Mouse (Mus musculus) CH12.LX (cell line): ENCODE results near the gene Mbd5. TPM values are rescaled to one million over a fixed set of nuclear protein-coding genes. Genes with fewer than 3 reads are reported as not detected.
A peak's percentile ranks its signal among the peaks of the same experiment; 100 is the strongest.

Experiments used
- DNase-seq: peaks from one replicate; pipeline ENCODE4 v3.0.0-alpha.2; 2013; ENCODE audit errors: extremely low read depth
- H3K27ac ChIP-seq: 2 replicates; pipeline ENCODE4 v1.5.1; 2012; ENCODE audit warnings: low read depth, mild to moderate bottlenecking, control low read depth, moderate library complexity; ENCODE audit not compliant: insufficient read depth
- H3K27me3 ChIP-seq: replicated peaks from 2 replicates; pipeline ENCODE3; 2012; ENCODE audit warnings: inconsistent platforms
- H3K36me3 ChIP-seq, 2 experiments: replicated peaks in 1 of 2; 2 replicates each; pipeline versions ENCODE3 to v1.6.1; 2012; ENCODE audit warnings: inconsistent platforms in 1 of 2, low read length in 1 of 2, mild to moderate bottlenecking in 1 of 2, mixed read lengths in 1 of 2, moderate library complexity in 1 of 2; ENCODE audit not compliant: control insufficient read depth in 1 of 2, insufficient read depth in 1 of 2
- H3K4me1 ChIP-seq, 2 experiments: 2 replicates each; pipeline ENCODE4 v1.6.1; 2012; ENCODE audit warnings: inconsistent platforms in 1 of 2, moderate library complexity in 1 of 2; ENCODE audit not compliant: insufficient read depth in 2 of 2, control insufficient read depth in 1 of 2
- H3K4me2 ChIP-seq: 2 replicates; pipeline ENCODE4 v1.6.1; 2012; ENCODE audit warnings: low read depth, mild to moderate bottlenecking, control low read depth; ENCODE audit not compliant: poor library complexity, insufficient read depth, severe bottlenecking
- H3K4me3 ChIP-seq, 3 experiments: fragments of 150-350 bp in 1 of 3; sonication (generic) in 1 of 3; replicated peaks in 1 of 3; 2 replicates each; pipeline versions ENCODE3 to v1.5.1; 2011 to 2012; ENCODE audit warnings: low read depth in 2 of 3, low read length in 2 of 3, mild to moderate bottlenecking in 2 of 3, moderate library complexity in 2 of 3, control low read depth in 1 of 3, improper control_type of control experiment in 1 of 3, inconsistent platforms in 1 of 3, mixed read lengths in 1 of 3; ENCODE audit not compliant: poor library complexity in 1 of 3
- H3K79me2 ChIP-seq: replicated peaks from 2 replicates; pipeline ENCODE4 v1.6.1; 2012; ENCODE audit warnings: mild to moderate bottlenecking, moderate library complexity; ENCODE audit not compliant: control insufficient read depth, poor library complexity, insufficient read depth, severe bottlenecking; ENCODE audit errors: extremely low read depth
- H3K9ac ChIP-seq: 2 replicates; pipeline ENCODE4 v1.6.1; 2012; ENCODE audit warnings: low read depth, mild to moderate bottlenecking, control low read depth, moderate library complexity; ENCODE audit not compliant: insufficient read depth
- H3K9me3 ChIP-seq: replicated peaks from 2 replicates; pipeline ENCODE3; 2012; ENCODE audit warnings: low read length, inconsistent platforms, mixed read lengths
- CHD1 ChIP-seq: IDR thresholded peaks from 2 replicates; pipeline ENCODE4 v1.6.1; 2012; ENCODE audit warnings: low read depth, low read length, improper control_type of control experiment, inconsistent platforms
- CTCF ChIP-seq, 2 experiments: IDR thresholded peaks in 1 of 2; conservative IDR thresholded peaks in 1 of 2; 2 replicates each; pipeline ENCODE4 v1.5.1; 2011 to 2012; ENCODE audit warnings: low read depth in 2 of 2, low read length in 2 of 2, improper control_type of control experiment in 1 of 2, inconsistent platforms in 1 of 2, mild to moderate bottlenecking in 1 of 2, moderate library complexity in 1 of 2
- ELF1 ChIP-seq: IDR thresholded peaks from 2 replicates; pipeline ENCODE4 v1.6.1; 2014; ENCODE audit warnings: low read depth, mild to moderate bottlenecking, inconsistent platforms, low read length, improper control_type of control experiment
- JUN ChIP-seq: IDR thresholded peaks from 2 replicates; pipeline ENCODE4 v1.6.1; 2011; ENCODE audit warnings: low read depth, mild to moderate bottlenecking, low read length, improper control_type of control experiment, moderate library complexity; ENCODE audit not compliant: insufficient read depth
- JUND ChIP-seq: conservative IDR thresholded peaks from 2 replicates; pipeline ENCODE4 v1.6.1; 2011; ENCODE audit warnings: low read depth, low read length, improper control_type of control experiment
- KAT2A ChIP-seq: IDR thresholded peaks from 2 replicates; pipeline ENCODE4 v1.6.1; 2012; ENCODE audit warnings: low read length, improper control_type of control experiment, inconsistent platforms; ENCODE audit not compliant: insufficient replicate concordance
- MAX ChIP-seq: IDR thresholded peaks from 2 replicates; pipeline ENCODE4 v1.6.1; 2011; ENCODE audit warnings: low read length, improper control_type of control experiment
- MXI1 ChIP-seq: IDR thresholded peaks from 2 replicates; pipeline ENCODE4 v1.6.1; 2011; ENCODE audit warnings: mild to moderate bottlenecking, low read depth, low read length, improper control_type of control experiment
- NRF1 ChIP-seq: IDR thresholded peaks from 2 replicates; pipeline ENCODE4 v1.6.1; 2014; ENCODE audit warnings: low read depth, mild to moderate bottlenecking, inconsistent platforms, low read length, improper control_type of control experiment, moderate library complexity
- RAD21 ChIP-seq: IDR thresholded peaks from 2 replicates; pipeline ENCODE4 v1.6.1; 2011; ENCODE audit warnings: low read depth, mild to moderate bottlenecking, low read length, improper control_type of control experiment, moderate library complexity
- RCOR1 ChIP-seq: conservative IDR thresholded peaks from 2 replicates; pipeline ENCODE4 v1.6.1; 2012; ENCODE audit warnings: low read depth, mild to moderate bottlenecking, inconsistent platforms, low read length, improper control_type of control experiment
- SIN3A ChIP-seq: IDR thresholded peaks from 2 replicates; pipeline ENCODE4 v1.6.1; 2012; ENCODE audit warnings: low read length, improper control_type of control experiment, inconsistent platforms
- TBP ChIP-seq: conservative IDR thresholded peaks from 2 replicates; pipeline ENCODE4 v1.6.1; 2011; ENCODE audit warnings: low read depth, low read length, improper control_type of control experiment
- UBTF ChIP-seq: IDR thresholded peaks from 2 replicates; pipeline ENCODE4 v1.6.1; 2012; ENCODE audit warnings: low read depth, mild to moderate bottlenecking, inconsistent platforms, low read length, improper control_type of control experiment, moderate library complexity
- USF2 ChIP-seq: conservative IDR thresholded peaks from 2 replicates; pipeline ENCODE4 v1.6.1; 2011; ENCODE audit warnings: low read depth, low read length, improper control_type of control experiment
- ZC3H11A ChIP-seq: IDR thresholded peaks from 2 replicates; pipeline ENCODE4 v1.6.1; 2012; ENCODE audit warnings: low read depth, mild to moderate bottlenecking, inconsistent platforms, low read length, improper control_type of control experiment
- dilution Hi-C: fragments of 300-500 bp; cut with MboI; formaldehyde crosslinking; loops from 2 replicates; pipeline ENCODE4 v1.14.3; 2020; ENCODE audit warnings: low sequenced_read_pairs; ENCODE audit not compliant: extremely low pct_unique_long_range_greater_than_20kb, extremely low pct_ligation_motif_present
- in situ Hi-C: fragments of 300-500 bp; cut with MboI; formaldehyde crosslinking; loops from 3 replicates; pipeline ENCODE4 v1.14.3; 2019; ENCODE audit warnings: low sequenced_read_pairs, low pct_ligation_motif_present, low pct_unique_long_range_greater_than_20kb, mixed read lengths
- polyA plus RNA-seq: library from polyadenylated mRNA; unstranded; fragments of >175 nt; gene quantifications from 2 replicates; pipeline ENCODE4 v1.2.1, GENCODE M21; 2012; ENCODE audit warnings: low read depth; ENCODE audit not compliant: insufficient read length
- total RNA-seq, 2 experiments: library from RNA; depleted of rRNA; stranded (reverse); fragments of 300-350 nt in 1 of 2; fragments of >200 nt in 1 of 2; gene quantifications; 2 replicates each; pipeline ENCODE4 v1.2.3; 2012 to 2014

Gene Mbd5
- total and polyA plus RNA-seq, 3 experiments: 2.8 to 6.3 (median 5.8) TPM

- H3K4me3 ChIP-seq: peak overlapping the region; percentile 51 to 81 (median 67)
- peak; percentile 8 for DNase-seq
- peak overlapping the region; percentile 98; the same call in 1 of the 2 replicates for H3K4me2 ChIP-seq
- peaks cover 45% of the 10 kb centered on the region for H3K79me2 ChIP-seq
- no peak overlapping the region for H3K27ac ChIP-seq
- peak overlapping the region; percentile 60; the same call in 1 of the 2 replicates for H3K9ac ChIP-seq
- H3K27me3 ChIP-seq: no peaks in the 10 kb centered on the region
- in situ Hi-C loops: no loop called here
- dilution Hi-C loops: no loop called here
- no peaks in the 10 kb centered on the region for H3K9me3 ChIP-seq
- TF ChIP-seq RAD21: no peak
- no peak for TF ChIP-seq MAX
- TF ChIP-seq JUND: no peak
- no peak for TF ChIP-seq CTCF (conservative IDR thresholded peaks at IDR 0.05 in 1 of 2, IDR thresholded peaks at IDR 0.05 in 1 of 2; ENCODE audit: low read depth in 2 of 2, low read length in 2 of 2)
- no peak for TF ChIP-seq SIN3A
- TF ChIP-seq CHD1: no peak
- no peak for TF ChIP-seq KAT2A
- no peak for TF ChIP-seq JUN
- TF ChIP-seq RCOR1: no peak
- no peak for TF ChIP-seq ELF1
- TF ChIP-seq NRF1: no peak
- TF ChIP-seq ZC3H11A: no peak
- TF ChIP-seq USF2: no peak
- TF ChIP-seq TBP: no peak
- TF ChIP-seq UBTF: no peak
- TF ChIP-seq, all 38 proteins: peak for 0
- H3K36me3 ChIP-seq: peaks cover 0 to 3% of the 10 kb centered on the region in 2 experiments
- peaks cover 0 to 17% of the 10 kb centered on the region in 2 experiments; a peak in 1 of 4 replicates for H3K4me1 ChIP-seq
Measured at GRCm38 (mm10) chr2:48947761-48948160, 1.5 kb upstream of the Mbd5 start.

- in situ Hi-C loops: no loop called here
- peaks cover 0 to 15% of the 10 kb centered on the region in 2 experiments; a peak in 1 of 4 replicates for H3K4me1 ChIP-seq
- TF ChIP-seq JUND (no peak), USF2 (no peak), MXI1 (0 out of 2 replicates have a peak, but pooled peaks have one; percentile 10)
- TF ChIP-seq, all 38 proteins: peak for 1
- H3K27me3 ChIP-seq: no peaks in the 10 kb centered on the region
- H3K79me2 ChIP-seq: peaks cover 41% of the 10 kb centered on the region
- peak overlapping the region; percentile 93 for H3K27ac ChIP-seq
- no peak for DNase-seq
- peak overlapping the region; percentile 10 for H3K4me2 ChIP-seq
- H3K36me3 ChIP-seq: no peaks in the 10 kb centered on the region
- no peaks in the 10 kb centered on the region for H3K9me3 ChIP-seq
- dilution Hi-C loops: no loop called here
- peak overlapping the region; percentile 67 to 96 (median 71) for H3K4me3 ChIP-seq
- H3K9ac ChIP-seq: peak overlapping the region; percentile 87
Measured at GRCm38 (mm10) chr2:48949743-48950251, 489 bp downstream of the Mbd5 start.
